Mouse (Mus musculus) lung, embryonic 15.5 days (tissue): Measurements from ENCODE around the gene Kdm6a. TPM values are rescaled to one million over a fixed set of nuclear protein-coding genes. Genes with fewer than 3 reads are reported as not detected.

Experiments used
- ATAC-seq: fragments of 200-750 bp; cut with Nextera tagmentation; 2 replicates; pipeline ENCODE4 v1.8.0; 2017; ENCODE audit warnings: moderate number of reproducible peaks, borderline replicate concordance; ENCODE audit not compliant: low FRiP score, low TSS enrichment; ENCODE audit errors: extremely low read depth
- H3K27ac ChIP-seq: fragments of 300-500 bp; sonication (generic); 2 replicates; pipeline ENCODE4 v1.5.1; 2015; ENCODE audit warnings: moderate library complexity, mild to moderate bottlenecking, inconsistent platforms
- H3K27me3 ChIP-seq: fragments of 300-500 bp; sonication (generic); 2 replicates; pipeline ENCODE4 v1.6.1; 2015; ENCODE audit warnings: inconsistent platforms
- H3K36me3 ChIP-seq: fragments of 300-500 bp; sonication (generic); 2 replicates; pipeline ENCODE4 v1.6.1; 2015; ENCODE audit warnings: inconsistent platforms
- H3K4me1 ChIP-seq: fragments of 300-500 bp; sonication (generic); 2 replicates; pipeline ENCODE4 v1.6.1; 2015; ENCODE audit warnings: inconsistent platforms
- H3K4me2 ChIP-seq: fragments of 300-500 bp; sonication (generic); 2 replicates; pipeline ENCODE4 v1.6.1; 2015; ENCODE audit warnings: inconsistent platforms, mild to moderate bottlenecking, moderate library complexity
- H3K4me3 ChIP-seq: fragments of 300-500 bp; sonication (generic); 2 replicates; pipeline ENCODE4 v1.5.1; 2015; ENCODE audit warnings: mild to moderate bottlenecking, inconsistent platforms
- H3K9ac ChIP-seq: fragments of 300-500 bp; sonication (generic); 2 replicates; pipeline ENCODE4 v1.6.1; 2015; ENCODE audit warnings: inconsistent platforms
- H3K9me3 ChIP-seq: fragments of 300-500 bp; sonication (generic); 2 replicates; pipeline ENCODE4 v1.6.1; 2016; ENCODE audit warnings: inconsistent platforms
- WGBS: fragments of 180-500 bp; shearing (Covaris S2); methylation state at CpG from one replicate; pipeline ENCODE4 v1.1.7; 2015; 5-methylcytosine and 5-hydroxymethylcytosine counted together
- polyA plus RNA-seq: library from polyadenylated mRNA; unstranded; fragments of >200 nt; fragmentation: Nextera tagmentation; extraction: Ambion mirVana; gene quantifications from 2 replicates; pipeline ENCODE4 v1.2.1, GENCODE M21; 2015

Gene Kdm6a
- polyA plus RNA-seq, 1 experiment from 2014 or later = 24.2 TPM

DNA sequence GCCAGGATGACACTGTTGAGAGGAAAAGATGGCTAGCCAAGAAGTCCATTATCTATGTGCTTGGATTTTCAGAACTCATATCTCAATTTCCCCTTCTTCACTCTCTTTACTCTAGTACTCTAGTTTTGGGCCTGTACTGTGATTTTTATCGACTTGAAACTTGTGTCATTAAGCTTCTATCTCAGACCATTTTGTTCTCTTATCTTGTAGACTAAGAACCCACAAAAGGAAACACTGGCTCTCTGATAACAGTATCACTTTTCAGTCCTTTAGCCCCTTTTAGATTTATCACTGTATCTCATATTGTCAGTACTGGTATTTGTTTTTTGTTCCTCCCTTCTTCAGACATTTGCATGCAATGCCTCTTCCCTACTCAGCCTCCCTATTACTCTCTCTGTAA lies 17.1 kb downstream of the Kdm6a start:
- Histone ChIP-seq H3K4me2 (no peak overlapping the region), H3K36me3 (no peaks in the 10 kb centered on the region), H3K27ac (no peak overlapping the region), H3K9ac (no peak overlapping the region), H3K9me3 (no peaks in the 10 kb centered on the region), H3K27me3 (no peaks in the 10 kb centered on the region), H3K4me3 (no peak overlapping the region), H3K4me1 (no peaks in the 10 kb centered on the region)
- ATAC-seq = no peak
- 58% methylated on average over 1 of the region's 1 CpGs for WGBS

DNA sequence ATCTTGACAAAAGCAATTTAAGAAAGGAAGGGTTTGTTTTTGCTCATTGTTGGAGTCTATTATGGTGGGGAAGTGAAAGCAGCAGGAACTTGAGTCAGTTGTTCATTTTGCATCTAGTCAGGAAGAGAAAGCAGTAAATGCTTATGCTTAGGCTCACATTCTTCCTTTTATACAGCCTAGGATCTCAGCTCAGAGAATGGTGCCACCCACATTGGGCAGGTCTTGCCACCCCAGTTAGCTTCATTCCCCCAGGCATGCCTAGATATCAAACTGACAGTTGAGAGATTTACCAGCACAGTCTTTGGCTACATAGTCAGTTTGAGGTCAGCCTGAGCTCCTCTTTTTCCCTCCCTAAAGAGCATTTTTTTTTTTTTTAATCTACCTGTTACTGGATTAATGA lies 24.8 kb downstream of the Kdm6a start:
- no peak overlapping the region for H3K4me2 ChIP-seq
- no peaks in the 10 kb centered on the region for H3K4me1 ChIP-seq
- no peaks in the 10 kb centered on the region for H3K36me3 ChIP-seq
- no peak overlapping the region for H3K9ac ChIP-seq
- no peaks in the 10 kb centered on the region for H3K27me3 ChIP-seq
- ATAC-seq = no peak
- no peak overlapping the region for H3K4me3 ChIP-seq
- H3K27ac ChIP-seq = no peak overlapping the region
- H3K9me3 ChIP-seq = no peaks in the 10 kb centered on the region

DNA sequence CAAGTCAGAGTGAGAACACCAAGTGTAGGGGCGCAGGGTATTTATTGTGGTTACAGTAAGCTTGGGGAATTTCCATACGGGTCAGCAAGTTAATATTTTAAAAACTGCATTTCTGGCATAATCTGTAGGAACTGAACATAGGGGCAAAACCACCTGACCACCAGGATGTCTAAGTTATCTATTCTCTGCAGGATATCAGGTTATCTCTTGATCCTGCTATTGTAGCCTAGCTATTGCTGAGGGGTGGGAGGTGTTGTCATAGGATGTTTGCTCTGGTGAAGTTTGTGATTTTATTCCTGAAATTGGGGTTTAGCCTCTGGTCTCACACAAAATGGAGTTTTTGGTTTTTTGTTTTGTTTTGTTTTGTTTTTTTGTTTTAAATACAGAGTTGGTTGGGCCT lies 25.9 kb downstream of the Kdm6a start:
- WGBS = 77% methylated on average over 2 of the region's 2 CpGs

DNA sequence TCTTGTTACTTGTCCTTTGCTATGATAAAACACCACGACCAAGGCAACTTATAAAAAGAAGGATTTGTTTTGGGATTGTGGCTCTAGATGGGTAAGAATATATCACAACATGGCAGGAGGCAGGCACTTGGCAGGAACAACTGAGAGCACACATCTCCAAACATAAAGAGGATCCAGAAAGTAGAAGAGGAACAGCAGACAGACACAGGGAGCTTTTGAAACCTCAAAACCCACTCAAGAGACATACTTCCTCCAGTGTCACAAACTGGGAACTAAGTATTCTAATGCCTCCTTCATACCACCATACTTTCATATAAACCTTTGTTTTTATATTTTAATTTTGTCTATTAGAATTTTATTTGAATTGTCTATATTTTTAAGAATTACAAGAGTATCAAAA lies 77.2 kb downstream of the Kdm6a start:
- Histone ChIP-seq H3K4me2 (no peak overlapping the region), H3K27ac (no peak overlapping the region), H3K9ac (no peak overlapping the region), H3K36me3 (no peaks in the 10 kb centered on the region), H3K27me3 (no peaks in the 10 kb centered on the region), H3K9me3 (no peaks in the 10 kb centered on the region), H3K4me3 (no peak overlapping the region), H3K4me1 (no peaks in the 10 kb centered on the region)
- WGBS = 94% methylated on average over 1 of the region's 1 CpGs
- no peak for ATAC-seq

More for the DNA sequence above, 25.9 kb downstream of the Kdm6a start:
- no peaks in the 10 kb centered on the region for H3K9me3 ChIP-seq
- no peak overlapping the region for H3K9ac ChIP-seq
- no peak overlapping the region for H3K27ac ChIP-seq
- no peak overlapping the region for H3K4me3 ChIP-seq
- H3K4me2 ChIP-seq = no peak overlapping the region
- no peak for ATAC-seq
- H3K27me3 ChIP-seq = no peaks in the 10 kb centered on the region
- H3K4me1 ChIP-seq = no peaks in the 10 kb centered on the region
- no peaks in the 10 kb centered on the region for H3K36me3 ChIP-seq

DNA sequence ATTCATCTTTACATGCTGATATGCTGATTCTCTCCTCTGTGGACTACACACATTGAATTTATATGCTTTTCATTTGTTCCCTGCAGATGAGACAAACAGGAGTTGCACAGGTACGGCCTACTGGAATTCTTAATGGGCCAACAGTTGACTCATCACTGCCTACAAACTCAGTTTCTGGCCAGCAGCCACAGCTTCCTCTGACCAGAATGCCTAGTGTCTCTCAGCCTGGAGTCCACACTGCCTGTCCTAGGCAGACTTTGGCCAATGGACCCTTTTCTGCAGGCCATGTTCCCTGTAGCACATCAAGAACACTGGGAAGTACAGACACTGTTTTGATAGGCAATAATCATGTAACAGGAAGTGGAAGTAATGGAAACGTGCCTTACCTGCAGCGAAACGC lies 88.2 kb downstream of the Kdm6a start:
- ATAC-seq = no peak
- WGBS = 90% methylated on average over 4 of the region's 4 CpGs
- H3K4me3 ChIP-seq = no peak overlapping the region
- no peaks in the 10 kb centered on the region for H3K4me1 ChIP-seq
- no peak overlapping the region for H3K4me2 ChIP-seq
- no peaks in the 10 kb centered on the region for H3K9me3 ChIP-seq
- H3K27me3 ChIP-seq = no peaks in the 10 kb centered on the region
- H3K9ac ChIP-seq = no peak overlapping the region
- H3K36me3 ChIP-seq = peaks cover 5% of the 10 kb centered on the region
- no peak overlapping the region for H3K27ac ChIP-seq

DNA sequence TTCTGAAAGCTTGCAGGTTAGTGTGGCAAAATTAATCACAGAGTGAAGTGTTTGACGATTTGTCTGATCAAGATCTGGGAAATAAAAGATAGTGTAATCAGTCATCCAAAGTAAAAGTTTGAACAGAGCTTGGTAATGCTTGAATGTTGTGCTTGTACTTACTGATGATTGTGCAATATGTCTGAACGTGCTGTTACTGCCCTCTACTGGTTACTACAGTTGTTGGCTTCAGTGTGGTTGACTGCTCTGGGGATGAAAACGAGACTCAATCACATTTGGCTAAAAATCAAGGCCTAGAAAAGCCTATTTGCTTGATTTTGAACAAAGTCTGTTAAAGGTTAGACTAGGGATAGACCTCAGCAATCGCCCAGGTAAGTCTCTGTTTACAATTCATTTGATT lies 92.4 kb downstream of the Kdm6a start:
- no peak for ATAC-seq
- 38% methylated on average over 4 of the region's 4 CpGs for WGBS
- no peak overlapping the region for H3K27ac ChIP-seq

DNA sequence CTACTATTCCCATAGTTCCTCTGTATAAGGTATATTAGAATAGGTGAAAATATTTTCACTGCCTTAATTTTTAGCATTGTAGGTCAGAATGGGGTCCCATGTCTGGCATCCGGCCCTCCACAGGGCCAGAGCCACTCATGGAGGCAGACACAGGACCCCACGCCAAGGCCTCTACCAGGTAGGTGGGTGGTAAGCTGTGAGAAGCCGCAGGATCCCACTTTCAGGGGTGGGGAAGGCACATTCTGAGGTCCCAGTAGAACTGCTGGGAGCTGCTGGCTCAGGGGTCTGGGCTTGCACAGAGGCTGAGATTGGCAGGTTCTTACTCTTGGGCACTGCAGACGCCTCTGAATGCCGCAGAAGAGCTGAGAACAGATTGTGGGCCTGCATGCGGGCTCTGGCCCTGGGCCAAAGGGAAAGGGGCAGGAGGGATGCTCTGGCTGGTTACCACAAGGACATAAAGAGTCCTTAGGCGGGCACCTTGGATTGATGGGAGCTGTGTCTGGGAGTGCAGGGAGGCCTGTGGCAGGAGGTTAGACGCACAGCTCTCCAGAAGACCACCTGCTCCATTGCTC lies 95.9 kb downstream of the Kdm6a start:
- no peaks in the 10 kb centered on the region for H3K4me1 ChIP-seq
- H3K27me3 ChIP-seq = no peaks in the 10 kb centered on the region
- H3K4me3 ChIP-seq = no peak overlapping the region
- H3K4me2 ChIP-seq = no peak overlapping the region
- H3K27ac ChIP-seq = no peak overlapping the region
- no peak for ATAC-seq
- WGBS = 81% methylated on average over 8 of the region's 8 CpGs
- no peak overlapping the region for H3K9ac ChIP-seq
- H3K9me3 ChIP-seq = no peaks in the 10 kb centered on the region
- H3K36me3 ChIP-seq = peaks cover 5% of the 10 kb centered on the region

More for the DNA sequence above, 92.4 kb downstream of the Kdm6a start:
- Histone ChIP-seq H3K9ac (no peak overlapping the region), H3K4me2 (no peak overlapping the region), H3K4me1 (no peaks in the 10 kb centered on the region), H3K9me3 (no peaks in the 10 kb centered on the region), H3K27me3 (no peaks in the 10 kb centered on the region), H3K36me3 (peaks cover 10% of the 10 kb centered on the region), H3K4me3 (no peak overlapping the region)

DNA sequence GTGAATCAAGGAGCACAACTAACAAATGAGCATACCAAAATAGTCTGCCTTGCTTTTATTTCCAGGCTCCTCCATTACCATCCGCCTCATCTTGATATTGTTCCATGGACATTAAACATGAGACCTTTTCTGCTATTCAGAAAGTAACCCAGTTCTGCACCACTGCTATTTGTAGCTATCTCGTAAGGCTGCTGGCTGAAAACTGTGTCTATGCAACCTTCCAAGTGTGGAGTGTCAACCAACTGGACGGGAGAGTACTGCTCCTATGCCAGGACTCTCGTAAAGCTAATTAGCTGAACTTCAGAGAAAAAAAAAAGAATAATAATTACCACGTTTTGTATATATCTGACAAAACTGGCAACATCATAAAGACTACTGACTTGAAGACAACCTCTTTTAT lies 116.2 kb downstream of the Kdm6a start:
- H3K4me1 ChIP-seq = no peaks in the 10 kb centered on the region
- H3K4me2 ChIP-seq = no peak overlapping the region
- no peak for ATAC-seq
- H3K4me3 ChIP-seq = no peak overlapping the region
- H3K9me3 ChIP-seq = no peaks in the 10 kb centered on the region
- no peak overlapping the region for H3K9ac ChIP-seq
- WGBS = 85% methylated on average over 5 of the region's 5 CpGs
- 0 out of 2 replicates have a peak, but pooled peaks cover 3% of the 10 kb centered on the region for H3K36me3 ChIP-seq
- no peak overlapping the region for H3K27ac ChIP-seq
- no peaks in the 10 kb centered on the region for H3K27me3 ChIP-seq

DNA sequence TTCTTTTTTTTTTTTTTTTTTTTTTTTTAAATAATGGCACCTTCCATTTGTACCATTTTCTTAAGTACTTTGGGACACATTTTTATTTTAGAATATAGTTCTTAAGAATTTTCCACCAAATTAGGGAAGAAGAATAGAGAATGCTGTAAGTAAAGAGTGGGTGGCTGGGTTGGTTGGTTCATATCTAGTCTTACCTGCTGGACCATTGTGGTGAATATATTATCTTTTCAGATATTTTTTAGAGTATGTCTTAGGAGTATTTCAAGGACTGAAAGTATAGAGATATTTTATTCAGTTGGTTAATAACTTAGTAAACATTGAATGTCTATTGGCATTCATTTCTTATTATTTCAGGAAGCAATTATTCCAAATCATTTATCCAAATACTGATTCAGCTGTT lies 117.8 kb downstream of the Kdm6a start:
- Histone ChIP-seq H3K36me3 (0 out of 2 replicates have a peak, but pooled peaks cover 3% of the 10 kb centered on the region), H3K9ac (no peak overlapping the region), H3K27me3 (no peaks in the 10 kb centered on the region), H3K4me3 (no peak overlapping the region), H3K27ac (no peak overlapping the region), H3K4me1 (no peaks in the 10 kb centered on the region), H3K9me3 (no peaks in the 10 kb centered on the region), H3K4me2 (no peak overlapping the region)
- no peak for ATAC-seq

Other genes starting within 250 kb of the Kdm6a start
- not detected in 2 replicates for gene Dusp21, start 16.7 kb upstream of the Kdm6a start, polyA plus RNA-seq